Mouse (Mus musculus): ENCODE measurements around the gene Arhgap27.
A peak's percentile ranks its signal among the peaks of the same experiment; 100 is the strongest.
"Not testable (repeated sequence)": the region's sequence is repeated elsewhere in the genome, so short reads cannot be mapped to it uniquely, and the experiment has no call there.

The Arhgap27 gene

DNA sequence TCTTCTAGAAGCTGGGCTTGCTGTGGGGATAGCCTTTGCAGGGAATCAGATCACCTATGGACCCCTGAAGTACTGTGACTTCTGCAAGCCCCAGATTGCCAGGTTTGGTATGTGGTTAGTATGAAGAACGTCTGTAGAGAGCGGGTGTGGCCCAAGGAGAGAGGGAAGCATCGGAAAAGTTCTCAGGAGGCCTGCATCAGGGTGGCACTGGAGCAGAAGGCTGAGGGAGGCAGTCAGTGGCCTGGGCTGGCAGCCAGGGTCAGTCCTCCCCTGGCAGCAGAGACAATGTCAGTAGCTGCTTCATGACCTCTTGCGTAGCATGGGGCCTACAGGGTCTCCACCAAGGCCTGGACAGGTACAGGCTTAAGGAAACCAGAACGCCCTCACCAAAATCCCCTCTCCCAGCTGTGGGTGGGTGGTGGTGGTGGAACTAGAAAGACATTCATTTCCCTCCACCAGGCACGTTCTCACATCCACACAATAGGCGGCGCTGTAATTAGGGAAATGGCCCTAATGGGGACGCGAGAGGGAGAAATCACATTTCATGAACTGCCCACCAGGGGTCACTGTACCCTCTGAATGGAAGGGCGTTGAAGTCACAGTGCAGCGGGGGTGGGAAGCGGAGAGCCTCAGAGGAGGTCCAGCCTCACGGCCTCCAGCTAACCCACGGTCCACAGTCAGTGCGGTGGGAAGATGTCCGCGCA is 31.2 kb downstream of the Arhgap27 start:
- peak; percentile 91 for DNase-seq

DNA sequence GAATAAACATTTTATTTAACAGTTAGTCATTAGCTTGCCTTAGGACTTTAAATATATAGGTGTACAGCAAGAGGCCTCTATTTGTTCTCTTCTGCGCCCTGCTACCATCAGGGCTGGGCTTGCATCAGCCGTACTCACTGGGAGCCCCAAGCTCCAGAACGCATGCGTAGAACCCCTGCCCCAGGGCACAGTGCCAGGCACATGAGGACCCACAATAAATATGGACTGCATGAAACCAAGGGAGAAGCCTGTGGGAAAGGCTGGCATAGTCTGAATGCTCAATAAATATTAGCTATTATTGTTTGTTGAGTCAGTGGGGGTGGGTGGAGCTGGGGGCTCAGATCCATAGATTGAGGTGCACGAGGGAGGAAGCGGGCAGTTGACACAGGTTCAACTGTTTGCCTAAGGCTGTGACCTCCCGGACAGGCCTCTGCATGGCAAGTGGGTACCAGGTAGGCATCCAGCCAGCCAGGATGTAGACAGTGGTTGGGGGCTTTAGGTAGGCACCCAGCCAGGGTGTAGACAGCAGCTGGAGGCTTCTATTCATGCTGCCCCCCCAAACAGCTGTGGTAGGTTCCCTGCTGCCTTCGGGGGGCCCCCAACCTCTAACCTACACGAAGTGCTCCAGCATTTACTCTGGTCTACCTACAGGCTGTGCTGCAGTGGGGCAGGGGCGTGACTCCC is 31.8 kb downstream of the Arhgap27 start:
- no peak for DNase-seq

DNA sequence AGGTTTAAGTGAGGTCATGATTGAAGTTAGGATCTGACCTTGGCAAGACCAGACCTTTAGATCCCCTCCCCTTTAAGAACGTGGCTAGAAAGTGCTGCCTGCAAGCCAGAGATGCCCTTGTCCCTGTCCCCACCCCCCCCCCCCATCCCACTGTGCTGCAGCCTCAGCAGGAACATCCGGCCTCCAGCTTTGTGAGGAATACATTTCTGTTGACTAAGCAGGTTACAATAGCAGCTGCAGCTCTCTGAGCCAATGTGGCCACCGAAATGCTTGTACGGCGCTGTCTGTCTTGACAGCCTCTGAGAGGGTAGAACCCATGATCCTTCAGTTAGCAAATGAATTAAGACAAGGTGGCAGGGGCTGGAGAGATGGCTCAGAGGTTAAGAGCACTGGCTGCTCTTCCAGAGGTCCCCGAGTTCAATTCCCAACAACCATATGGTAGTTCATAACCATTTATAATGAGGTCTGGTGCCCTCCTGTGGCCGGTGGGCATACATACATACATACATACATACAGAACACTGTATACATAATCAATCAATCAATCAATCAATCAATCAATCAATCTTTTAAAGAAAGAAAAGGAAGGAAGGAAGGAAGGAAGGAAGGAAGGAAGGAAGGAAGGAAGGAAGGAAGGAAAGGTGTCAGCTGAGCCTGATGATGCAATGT is 32.7 kb downstream of the Arhgap27 start:
- no peak for DNase-seq

DNA sequence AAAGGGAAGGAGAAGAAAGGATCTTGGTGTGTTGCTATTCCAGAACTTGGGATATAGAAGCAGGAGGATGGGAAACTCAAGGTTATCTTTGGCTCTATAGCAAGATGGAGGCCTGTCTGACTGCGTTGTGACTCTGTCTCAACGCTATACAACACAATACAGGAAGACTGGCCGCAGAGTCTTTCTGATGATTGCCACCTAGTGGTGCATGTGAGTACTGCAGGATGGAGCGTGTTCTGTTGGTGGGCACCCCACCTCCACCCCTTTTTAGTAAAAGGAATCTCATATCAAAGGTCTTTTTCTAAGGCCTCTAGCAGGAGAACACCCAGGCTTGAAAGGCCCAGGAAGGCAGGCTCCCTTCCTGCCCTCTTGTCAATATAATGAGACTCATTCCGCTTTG is 36.5 kb downstream of the Arhgap27 start:
- DNase-seq, result peak; percentile 89

DNA sequence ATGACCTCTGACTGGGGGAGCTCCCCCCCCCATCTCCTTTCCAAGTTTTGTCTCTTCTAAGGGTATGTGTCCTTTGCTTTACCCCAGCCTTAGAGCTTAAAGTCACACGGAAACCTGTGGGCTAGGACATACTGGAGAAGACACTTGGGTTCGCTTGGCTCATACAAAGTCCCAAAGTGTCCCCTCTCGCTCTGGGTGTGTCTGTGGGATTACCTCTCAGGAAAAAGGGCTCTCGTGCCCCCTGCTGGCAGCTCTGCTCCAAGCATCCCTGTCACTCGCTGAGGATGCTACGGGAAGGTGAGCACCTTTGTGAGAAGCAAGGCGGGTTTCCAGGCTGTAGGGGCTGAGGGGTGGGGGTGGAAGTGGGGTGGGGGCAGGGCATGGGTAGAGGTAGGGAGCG is 38.3 kb downstream of the Arhgap27 start:
- peak; percentile 83 for DNase-seq

DNA sequence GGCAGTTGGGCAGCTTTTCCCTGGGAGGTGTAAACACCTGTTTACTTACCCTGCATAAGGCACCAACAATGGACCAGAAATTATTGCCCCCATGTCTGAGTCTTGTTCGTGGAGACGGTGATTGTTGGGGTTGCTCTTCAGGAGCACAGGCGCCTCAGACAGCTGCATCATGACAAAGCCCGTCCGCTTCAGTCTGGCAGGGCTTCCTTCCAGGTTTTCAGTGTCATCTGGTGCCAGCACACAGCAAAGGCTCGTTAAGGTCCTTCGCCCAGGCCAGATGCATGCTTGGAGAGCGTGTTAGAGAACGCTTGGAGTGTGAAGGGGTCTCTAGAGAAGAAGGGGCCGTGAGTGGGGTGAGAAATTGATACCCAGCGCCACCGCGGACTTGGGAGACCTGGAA is 38.8 kb downstream of the Arhgap27 start:
- peak; percentile 33 for DNase-seq

DNA sequence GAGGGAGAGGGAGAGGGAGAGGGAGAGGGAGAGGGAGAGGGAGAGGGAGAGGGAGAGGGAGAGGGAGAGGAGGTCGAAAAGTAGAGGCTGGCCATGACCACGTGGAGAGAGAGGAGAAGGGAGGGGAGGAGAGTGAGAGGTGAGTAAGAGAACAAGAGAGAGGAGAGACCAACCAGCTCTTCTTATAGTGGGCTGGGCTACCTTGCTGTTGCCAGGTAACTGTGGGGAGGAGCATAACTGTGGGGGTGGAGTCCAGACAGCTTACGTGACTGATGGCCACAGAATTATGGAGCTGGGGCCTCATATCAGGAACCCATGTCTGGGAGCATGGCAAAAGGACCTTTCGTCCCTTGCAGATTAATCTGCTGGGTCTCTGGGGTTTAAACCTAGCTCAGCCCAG is 40.7 kb downstream of the Arhgap27 start:
- DNase-seq, result not testable (repeated sequence)

DNA sequence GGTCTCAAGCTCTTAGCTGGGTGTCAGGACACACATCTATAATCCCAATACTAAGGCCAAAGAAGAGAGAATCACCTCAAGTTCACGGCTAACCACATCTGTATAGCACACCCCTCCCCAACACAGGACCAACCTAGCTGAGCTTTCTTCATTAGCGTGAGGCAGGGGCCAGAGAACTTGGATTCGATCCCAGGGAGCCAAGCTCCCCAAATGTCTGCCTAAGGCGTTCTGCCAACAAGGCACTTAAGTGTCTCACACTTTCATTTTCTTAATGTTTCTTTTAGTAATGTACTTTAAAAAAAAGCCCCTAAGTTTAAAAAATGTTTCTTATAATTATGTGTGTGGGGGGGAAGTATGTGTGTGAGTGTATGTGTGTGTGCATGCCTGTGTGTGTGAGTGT is 42.8 kb downstream of the Arhgap27 start:
- DNase-seq, result no peak

DNA sequence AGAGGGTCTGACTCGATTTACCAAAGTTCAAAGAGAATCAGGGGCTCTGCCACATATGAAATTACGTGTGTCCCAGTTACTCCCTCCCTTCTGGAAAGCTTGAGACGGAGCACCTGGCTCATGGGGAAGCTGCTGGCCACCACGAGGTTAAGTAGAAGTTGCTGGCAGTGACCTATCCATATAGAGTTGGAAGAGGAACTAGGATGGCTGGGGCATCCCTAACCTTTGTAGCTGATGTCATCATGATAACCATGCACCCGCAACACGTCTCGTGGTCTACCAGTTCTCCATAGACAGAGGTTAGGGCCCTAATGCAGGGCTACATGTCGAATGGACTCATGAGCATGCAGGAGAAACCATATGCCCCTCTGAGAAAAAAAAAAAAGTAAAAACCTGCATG is 43.3 kb downstream of the Arhgap27 start:
- DNase-seq, result peak; percentile 44

DNA sequence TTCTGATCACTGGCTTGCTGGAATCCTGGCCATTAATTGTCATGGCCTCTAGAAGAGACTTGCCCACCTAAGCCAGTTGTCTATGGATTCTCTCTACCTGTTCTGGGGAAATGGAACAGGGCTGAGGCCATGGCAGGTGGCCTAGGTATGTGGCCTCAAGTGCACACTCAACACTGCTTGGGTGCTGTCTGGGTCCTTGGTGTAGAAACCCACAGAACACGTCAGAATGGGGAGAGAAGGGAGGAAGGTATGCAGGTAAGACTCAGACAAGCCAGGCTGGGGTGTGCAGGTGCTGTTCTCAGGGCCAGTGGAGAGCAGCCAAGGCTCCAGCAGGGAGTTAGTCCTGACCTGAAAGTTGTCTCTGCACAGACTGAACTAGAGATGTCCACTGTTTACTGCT is 45.5 kb downstream of the Arhgap27 start:
- DNase-seq, result no peak

DNA sequence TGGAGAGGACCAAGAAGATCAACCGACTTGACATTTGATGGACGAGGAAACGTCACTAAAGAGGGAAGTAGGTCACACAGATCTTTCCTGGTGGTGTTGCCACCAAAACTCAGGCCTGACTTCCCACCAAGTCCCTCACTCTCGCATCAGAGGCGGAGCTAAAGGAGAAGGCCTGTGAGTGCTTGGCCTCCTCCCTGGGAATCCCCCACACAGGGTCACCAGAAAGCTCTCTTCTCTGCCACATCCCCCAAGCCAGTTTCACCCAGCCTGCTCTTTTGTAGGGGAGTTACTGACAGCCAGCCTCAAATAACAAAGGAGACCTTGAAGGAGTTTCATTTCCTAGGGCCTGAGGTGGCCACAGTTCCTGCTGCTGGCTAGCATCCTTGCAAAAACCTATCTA is 48.1 kb downstream of the Arhgap27 start:
- DNase-seq, result no peak

DNA sequence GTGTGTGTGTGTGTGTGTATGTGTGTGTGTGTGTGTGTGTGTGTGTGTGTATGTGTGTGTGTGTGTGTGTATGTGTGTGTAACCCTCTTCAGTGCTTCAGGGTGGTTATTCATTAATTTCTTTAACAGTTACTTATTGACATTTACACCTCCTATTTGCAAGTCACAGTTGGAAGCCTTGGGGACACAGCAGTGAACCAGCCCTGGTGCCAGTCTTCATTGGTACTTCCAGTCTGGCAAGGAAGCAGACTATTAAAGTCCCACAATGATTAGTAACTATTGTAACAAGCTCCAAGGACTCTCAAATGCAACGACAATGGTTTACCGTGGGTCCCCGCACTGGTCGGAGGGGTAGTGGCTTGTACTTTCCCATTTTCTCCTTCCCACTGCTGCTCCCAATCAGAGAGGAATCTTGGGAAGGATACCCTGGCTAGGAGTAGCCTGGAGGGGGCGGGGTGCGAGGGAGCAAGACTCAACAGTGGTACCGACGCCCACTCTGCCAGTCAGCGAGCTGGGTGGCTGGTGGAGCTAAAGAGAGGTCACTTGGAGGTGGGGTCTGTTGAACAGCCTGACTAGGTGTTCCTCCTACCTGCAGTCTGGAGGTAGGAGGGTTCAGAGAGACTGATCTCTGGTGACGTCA is 48.6 kb downstream of the Arhgap27 start:
- DNase-seq, result no peak

DNA sequence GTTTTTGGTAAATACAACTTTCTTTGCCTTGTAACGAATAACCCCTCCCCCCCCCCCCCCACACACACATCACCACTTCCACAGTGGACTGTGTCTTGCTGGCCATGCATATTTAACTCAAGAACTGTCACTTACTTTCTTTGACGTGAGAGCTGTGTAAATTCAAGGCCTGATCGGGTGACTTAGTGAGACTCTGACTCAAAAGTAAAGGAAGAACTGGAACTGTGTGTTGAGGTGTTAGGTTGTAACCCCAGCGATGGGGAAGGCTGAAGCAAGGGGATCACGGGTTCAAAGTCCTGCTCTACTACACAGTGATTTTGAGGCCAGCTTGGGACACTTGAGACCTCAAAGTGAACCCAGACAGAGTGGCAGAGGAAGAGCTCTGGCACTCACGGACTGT is 50.0 kb downstream of the Arhgap27 start:
- no peak for DNase-seq

DNA sequence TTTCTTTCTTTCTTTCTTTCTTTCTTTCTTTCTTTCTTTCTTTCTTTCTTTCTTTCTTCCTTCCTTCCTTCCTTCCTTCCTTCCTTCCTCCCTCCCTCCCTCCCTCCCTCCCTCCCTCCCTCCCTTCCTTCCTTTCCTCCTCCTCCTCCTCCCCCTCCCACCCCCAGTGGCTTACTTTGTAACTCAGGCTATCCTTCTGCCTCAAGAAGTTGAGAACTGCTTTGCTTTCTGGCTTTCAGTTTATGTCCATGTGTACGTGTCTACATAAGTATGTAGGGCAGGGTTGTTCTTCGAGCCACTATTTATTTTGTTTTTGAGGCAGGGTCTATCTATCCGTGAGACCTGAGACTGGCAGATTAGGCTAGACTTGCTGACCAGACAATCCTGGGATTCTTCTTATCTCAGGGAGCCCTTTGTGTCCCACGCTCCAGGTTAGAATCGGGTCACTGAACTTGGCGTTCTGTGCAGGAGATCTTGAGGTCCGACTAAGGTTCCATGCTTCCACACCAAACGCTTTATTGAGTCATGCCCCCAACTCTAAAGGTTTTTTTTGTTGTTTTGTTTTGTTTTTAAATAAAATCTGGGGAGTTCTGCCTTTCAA is 50.7 kb downstream of the Arhgap27 start:
- no peak for DNase-seq

DNA sequence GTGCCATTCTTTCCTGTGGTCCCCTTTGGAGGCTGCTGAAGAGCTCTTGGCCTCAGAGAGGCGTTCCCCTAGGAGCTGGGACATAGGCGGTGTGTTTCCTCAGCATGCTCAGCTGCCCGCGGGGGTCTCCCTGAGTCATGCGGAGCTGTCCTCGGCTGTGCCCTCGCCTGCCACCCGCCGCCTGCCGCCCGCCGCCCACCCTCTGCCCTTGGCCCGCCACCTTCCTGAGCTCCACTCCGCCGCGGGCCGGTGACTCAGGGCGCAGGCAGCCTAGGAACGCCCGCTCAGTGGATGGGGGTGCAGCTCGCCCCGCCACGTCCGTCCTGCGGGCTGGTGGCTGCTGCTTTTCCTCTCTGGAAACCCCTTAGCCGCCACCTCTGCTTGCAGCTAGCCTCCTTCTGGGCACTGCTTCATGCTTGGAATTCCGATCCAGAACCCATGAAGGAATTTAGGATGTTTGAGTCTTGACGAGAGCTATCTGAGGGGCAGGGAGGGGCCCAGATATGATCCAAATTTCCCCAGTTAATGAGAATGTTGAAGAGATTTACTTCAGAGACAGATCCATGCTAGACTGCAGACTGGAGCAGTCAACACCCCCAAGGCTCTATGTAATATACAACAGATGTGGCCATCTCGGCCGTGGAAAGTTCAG is 51.4 kb downstream of the Arhgap27 start:
- peak; percentile 68 for DNase-seq

DNA sequence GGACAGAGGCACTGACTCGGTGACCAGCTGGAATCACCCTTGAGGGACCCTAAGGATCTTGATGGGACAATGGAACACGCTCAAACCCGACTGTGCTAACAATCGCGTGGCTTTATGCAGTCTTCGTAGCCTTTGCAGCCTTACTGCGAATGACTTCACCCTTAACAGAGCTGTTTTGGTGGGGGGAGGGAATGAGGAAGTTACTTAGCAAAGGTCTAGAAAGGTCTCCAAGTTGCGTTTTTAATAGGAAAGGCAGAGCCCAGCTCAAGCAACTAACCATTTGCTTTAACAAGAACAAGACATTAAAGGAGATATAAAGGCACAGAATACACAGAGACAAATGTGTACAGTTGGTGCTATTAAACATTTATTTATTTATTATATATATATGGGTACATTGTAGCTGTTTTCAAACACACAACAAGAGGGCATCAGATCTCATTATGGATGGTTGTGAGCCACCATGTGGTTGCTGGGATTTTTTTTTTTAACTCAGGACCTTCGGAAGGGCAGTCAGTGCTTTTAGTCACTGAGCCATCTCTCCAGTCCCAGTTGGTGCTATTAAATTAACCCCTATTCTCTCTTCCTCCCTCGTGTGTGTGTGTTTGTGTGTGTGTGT is 53.4 kb downstream of the Arhgap27 start:
- no peak for DNase-seq

DNA sequence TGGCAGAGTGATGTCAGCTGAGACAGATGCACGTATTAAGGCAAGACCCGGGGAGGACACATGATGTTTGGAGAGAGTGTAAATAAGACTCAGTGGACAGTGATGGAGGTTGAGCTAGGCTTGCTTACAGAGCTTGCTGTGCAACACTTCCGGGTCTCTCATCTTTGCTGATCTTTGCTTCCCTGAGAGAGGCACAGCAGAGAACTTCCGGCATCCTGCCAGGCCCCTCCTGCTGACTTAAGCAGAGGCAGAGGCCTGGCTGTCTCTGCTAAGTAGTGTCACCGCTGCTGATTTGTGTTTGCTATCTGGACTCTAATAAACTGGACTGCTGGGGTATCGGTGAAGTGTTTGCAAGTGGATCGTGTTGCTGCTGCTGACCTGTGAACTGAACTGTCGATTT is 55.6 kb downstream of the Arhgap27 start:
- DNase-seq, result peak; percentile 79

DNA sequence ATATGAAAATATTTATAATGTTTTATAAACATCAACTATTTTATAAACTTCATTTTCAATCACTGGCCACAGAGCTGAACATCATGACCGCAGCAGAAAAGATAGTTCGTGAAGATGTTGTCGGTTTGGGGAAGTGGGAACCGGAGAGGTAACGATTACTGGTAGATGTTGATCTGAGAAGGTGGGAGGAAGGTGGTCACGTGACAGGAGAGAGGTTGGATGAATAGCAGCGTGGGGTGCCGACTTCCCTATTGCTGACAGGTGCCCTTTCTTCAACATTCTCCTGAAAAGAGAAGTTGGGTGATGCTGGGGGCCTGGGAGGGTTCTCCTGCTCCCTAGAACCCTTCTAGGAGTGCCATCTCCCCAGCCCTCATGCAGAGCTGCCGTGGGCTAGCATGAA is 59.0 kb downstream of the Arhgap27 start:
- DNase-seq, result peak; percentile 23

DNA sequence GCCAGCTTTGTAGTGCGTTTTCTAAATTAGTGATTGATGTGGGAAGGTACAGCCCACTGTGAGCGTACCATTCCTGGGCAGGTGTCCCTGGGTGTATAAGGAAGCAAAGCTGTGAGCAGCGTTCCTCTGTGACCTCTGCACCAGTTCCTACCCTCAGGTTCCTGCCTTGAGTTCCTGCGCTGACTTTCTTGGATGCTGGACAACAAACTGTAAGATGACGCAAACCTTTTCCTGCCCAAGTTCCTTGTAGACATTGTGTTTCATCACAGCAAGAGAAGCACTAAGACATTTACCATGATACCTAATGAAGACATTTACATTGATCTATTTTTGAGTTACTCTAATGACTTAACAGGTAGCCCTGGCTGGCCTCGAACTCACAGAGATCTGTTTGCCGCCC is 68.7 kb downstream of the Arhgap27 start:
- no peak for DNase-seq

DNA sequence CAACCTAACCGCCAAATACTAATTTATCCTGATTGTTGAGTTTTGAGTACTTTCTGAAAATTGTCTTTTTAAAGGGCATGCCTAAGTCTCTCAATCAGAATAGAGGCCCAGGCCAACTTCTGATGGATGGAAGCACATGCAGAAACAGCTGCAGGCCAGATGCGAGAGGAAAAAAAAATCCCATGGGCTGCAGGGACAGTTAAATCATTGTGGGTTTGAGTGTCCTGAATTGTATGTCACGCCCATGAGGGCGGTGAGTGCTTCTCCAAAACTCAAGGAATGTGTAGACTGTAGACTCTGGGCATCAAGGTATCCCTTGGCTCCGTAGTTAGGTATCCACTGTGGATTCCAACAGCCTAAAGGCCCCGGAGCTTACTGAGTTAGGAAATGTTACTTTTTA is 69.4 kb downstream of the Arhgap27 start:
- DNase-seq, result no peak

DNA sequence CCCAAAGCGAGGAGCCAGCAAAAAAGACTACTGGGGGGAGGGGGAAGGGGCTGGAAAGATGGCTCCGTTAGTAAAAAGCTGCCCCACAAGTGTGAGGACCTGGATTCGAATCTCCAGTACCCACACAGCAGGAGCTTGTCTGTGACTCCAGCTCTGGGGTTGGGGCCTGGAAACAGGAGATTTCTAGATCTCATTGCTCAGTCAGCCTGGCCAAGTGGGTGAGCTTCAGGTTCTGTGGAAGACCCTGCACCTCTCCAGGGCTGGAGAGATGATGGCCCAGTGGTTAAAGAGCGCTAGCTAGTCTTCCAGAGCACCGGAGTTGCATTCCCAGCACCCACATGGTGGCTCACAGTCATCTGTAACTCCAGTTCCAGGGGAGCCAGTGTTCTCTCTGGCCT is 70.6 kb downstream of the Arhgap27 start:
- DNase-seq, result no peak

DNA sequence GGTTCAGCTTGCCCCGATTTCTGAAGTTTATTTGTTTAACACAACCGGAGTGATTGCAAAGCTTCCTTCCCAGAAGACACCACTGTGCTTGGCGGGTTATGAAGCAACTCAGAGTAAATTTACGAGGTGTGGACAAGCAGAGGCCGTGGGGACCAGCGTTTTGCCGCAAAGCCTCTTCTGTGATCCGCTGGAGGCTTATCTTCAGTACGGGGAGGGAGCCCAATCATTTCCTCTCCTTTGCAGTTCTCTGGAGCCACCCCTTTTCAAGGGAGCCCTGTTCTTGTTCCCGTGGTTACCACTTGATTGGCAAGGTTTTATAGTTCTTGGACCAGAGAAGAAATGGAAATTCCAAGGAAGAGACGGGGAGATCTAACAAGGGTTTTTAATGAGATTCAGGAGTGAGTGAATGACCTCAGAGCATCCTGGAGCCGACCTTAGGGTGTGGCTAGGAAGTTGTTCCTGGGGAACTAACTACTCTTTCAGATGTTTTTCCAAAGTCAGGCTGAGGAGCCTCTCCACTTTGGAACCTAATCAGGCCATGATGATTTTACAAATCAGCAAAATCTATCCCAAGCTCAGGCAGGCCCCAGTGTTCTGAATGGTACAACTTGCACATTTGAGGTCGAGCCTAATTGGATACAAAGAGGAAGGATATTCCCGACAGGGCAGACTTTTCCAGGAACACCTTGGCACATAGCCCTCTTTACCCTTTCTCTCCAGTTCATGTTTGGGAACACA is 71.2 kb downstream of the Arhgap27 start:
- peak; percentile 68 for DNase-seq

All from lung, postnatal 36 days (tissue).